Mouse (Mus musculus): Measurements from ENCODE around the gene Slirp.

GRCm38 (mm10) chr12:87397811-87398417 is 45.8 kb upstream of the Slirp start:
- TF ChIP-seq TBP (conservative IDR thresholded peaks at IDR 0.05; ENCODE audit: low read depth, low read length) = no peak
- TF ChIP-seq CHD1 (IDR thresholded peaks at IDR 0.05; ENCODE audit: low read depth, low read length) = no peak
- TF ChIP-seq CTCF (conservative IDR thresholded peaks at IDR 0.05 in 1 of 2, IDR thresholded peaks at IDR 0.05 in 1 of 2; ENCODE audit: low read depth in 2 of 2, low read length in 2 of 2) = no peak
- no peak for TF ChIP-seq POLR2A (IDR thresholded peaks at IDR 0.05; ENCODE audit: low read depth, low read length)
- no peak for TF ChIP-seq MAX (IDR thresholded peaks at IDR 0.05; ENCODE audit: low read length)
- no peak for TF ChIP-seq JUND (conservative IDR thresholded peaks at IDR 0.05; ENCODE audit: low read depth, low read length)
- no peak for TF ChIP-seq USF2 (conservative IDR thresholded peaks at IDR 0.05; ENCODE audit: low read depth, low read length)
